Mouse (Mus musculus): ENCODE data around the gene Chst11. TPM values are rescaled to one million over a fixed set of nuclear protein-coding genes. Genes with fewer than 3 reads are reported as not detected.
"Not testable (repeated sequence)": the region's sequence is repeated elsewhere in the genome, so short reads cannot be mapped to it uniquely, and the experiment has no call there.

Chst11 gene
- total and polyA plus RNA-seq, 2 experiments, result 0.09 to 0.16 TPM

GRCm38 (mm10) chr10:83119016-83119415 lies 133.7 kb downstream of the Chst11 start:
- WGBS, result 73% methylated on average over 10 of the region's 10 CpGs
- H3K27me3 ChIP-seq (ENCODE audit: control insufficient read depth, insufficient read depth, low read length), result no peaks in the 10 kb centered on the region
- no peaks in the 10 kb centered on the region for H3K4me1 ChIP-seq (ENCODE audit: control insufficient read depth, insufficient read depth, low read length)
- no peaks in the 10 kb centered on the region for H3K79me2 ChIP-seq (ENCODE audit: control insufficient read depth, insufficient read depth, low read length)
- H3K27ac ChIP-seq (replicated peaks; ENCODE audit: insufficient read depth, low read depth, low read length), result no peak overlapping the region
- TF ChIP-seq CTCF (IDR thresholded peaks at IDR 0.05; ENCODE audit: low read depth, low read length), result no peak
- no peak for TF ChIP-seq POLR2A (IDR thresholded peaks at IDR 0.05; ENCODE audit: extremely low read depth, insufficient read depth, low read length)
- DNase-seq (ENCODE audit: extremely low read depth, low read depth, low spot score), result no peak
- no peak overlapping the region for H3K4me3 ChIP-seq (ENCODE audit: insufficient read depth, low read depth, low read length)
- H3K36me3 ChIP-seq (ENCODE audit: control insufficient read depth, insufficient read depth, low read length), result no peaks in the 10 kb centered on the region
- H3K9ac ChIP-seq (ENCODE audit: low read depth, low read length), result no peak overlapping the region

DNA sequence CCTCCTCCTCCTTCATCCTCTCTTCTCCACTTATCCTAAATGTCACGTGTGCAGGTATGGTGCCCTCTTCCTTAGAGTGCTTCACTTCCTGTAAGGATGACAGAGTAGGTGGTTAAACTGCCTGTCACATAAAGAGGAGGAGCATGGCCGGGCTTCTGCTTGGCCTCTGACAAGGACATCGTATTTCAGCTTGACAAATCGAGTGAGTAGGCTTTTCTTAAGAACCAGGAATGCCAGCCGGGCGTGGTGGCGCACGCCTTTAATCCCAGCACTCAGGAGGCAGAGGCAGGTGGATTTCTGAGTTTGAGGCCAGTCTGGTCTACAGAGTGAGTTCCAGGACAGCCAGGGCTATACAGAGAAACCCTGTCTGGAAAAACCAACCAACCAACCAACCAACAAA lies 134.2 kb downstream of the Chst11 start:
- 87% methylated on average over 8 of the region's 8 CpGs for WGBS
- not testable (repeated sequence) for H3K4me1 ChIP-seq (ENCODE audit: control insufficient read depth, insufficient read depth, low read length); H3K27ac ChIP-seq (replicated peaks; ENCODE audit: insufficient read depth, low read depth, low read length); H3K79me2 ChIP-seq (ENCODE audit: control insufficient read depth, insufficient read depth, low read length); H3K9ac ChIP-seq (ENCODE audit: low read depth, low read length); H3K36me3 ChIP-seq (ENCODE audit: control insufficient read depth, insufficient read depth, low read length); DNase-seq (ENCODE audit: extremely low read depth, low read depth, low spot score); H3K4me3 ChIP-seq (ENCODE audit: insufficient read depth, low read depth, low read length); H3K27me3 ChIP-seq (ENCODE audit: control insufficient read depth, insufficient read depth, low read length)

- no peak overlapping the region for H3K27ac ChIP-seq (replicated peaks; ENCODE audit: insufficient read depth, low read depth, low read length)
- DNase-seq (ENCODE audit: extremely low read depth, low read depth, low spot score), result no peak
- no peaks in the 10 kb centered on the region for H3K79me2 ChIP-seq (ENCODE audit: control insufficient read depth, insufficient read depth, low read length)
- no peak overlapping the region for H3K9ac ChIP-seq (ENCODE audit: low read depth, low read length)
- no peak overlapping the region for H3K4me3 ChIP-seq (ENCODE audit: insufficient read depth, low read depth, low read length)
- H3K4me1 ChIP-seq (ENCODE audit: control insufficient read depth, insufficient read depth, low read length), result no peaks in the 10 kb centered on the region
- TF ChIP-seq CTCF (IDR thresholded peaks at IDR 0.05; ENCODE audit: low read depth, low read length), result no peak
- TF ChIP-seq POLR2A (IDR thresholded peaks at IDR 0.05; ENCODE audit: extremely low read depth, insufficient read depth, low read length), result no peak
- H3K27me3 ChIP-seq (ENCODE audit: control insufficient read depth, insufficient read depth, low read length), result no peaks in the 10 kb centered on the region
- WGBS, result 49% methylated on average over 9 of the region's 9 CpGs
- no peaks in the 10 kb centered on the region for H3K36me3 ChIP-seq (ENCODE audit: control insufficient read depth, insufficient read depth, low read length)
Observed at GRCm38 (mm10) chr10:83119909-83120308, 134.6 kb downstream of the Chst11 start.

- TF ChIP-seq POLR2A (IDR thresholded peaks at IDR 0.05; ENCODE audit: extremely low read depth, insufficient read depth, low read length) (no peak), CTCF (IDR thresholded peaks at IDR 0.05; ENCODE audit: low read depth, low read length) (no peak)
- H3K36me3 ChIP-seq (ENCODE audit: control insufficient read depth, insufficient read depth, low read length), result no peaks in the 10 kb centered on the region
- no peaks in the 10 kb centered on the region for H3K79me2 ChIP-seq (ENCODE audit: control insufficient read depth, insufficient read depth, low read length)
- WGBS, result 51% methylated on average over 4 of the region's 4 CpGs
- no peak overlapping the region for H3K9ac ChIP-seq (ENCODE audit: low read depth, low read length)
- H3K4me1 ChIP-seq (ENCODE audit: control insufficient read depth, insufficient read depth, low read length), result no peaks in the 10 kb centered on the region
- no peaks in the 10 kb centered on the region for H3K27me3 ChIP-seq (ENCODE audit: control insufficient read depth, insufficient read depth, low read length)
- no peak overlapping the region for H3K4me3 ChIP-seq (ENCODE audit: insufficient read depth, low read depth, low read length)
- no peak for DNase-seq (ENCODE audit: extremely low read depth, low read depth, low spot score)
- H3K27ac ChIP-seq (replicated peaks; ENCODE audit: insufficient read depth, low read depth, low read length), result no peak overlapping the region
Observed at GRCm38 (mm10) chr10:83120938-83121337, 135.6 kb downstream of the Chst11 start.

DNA sequence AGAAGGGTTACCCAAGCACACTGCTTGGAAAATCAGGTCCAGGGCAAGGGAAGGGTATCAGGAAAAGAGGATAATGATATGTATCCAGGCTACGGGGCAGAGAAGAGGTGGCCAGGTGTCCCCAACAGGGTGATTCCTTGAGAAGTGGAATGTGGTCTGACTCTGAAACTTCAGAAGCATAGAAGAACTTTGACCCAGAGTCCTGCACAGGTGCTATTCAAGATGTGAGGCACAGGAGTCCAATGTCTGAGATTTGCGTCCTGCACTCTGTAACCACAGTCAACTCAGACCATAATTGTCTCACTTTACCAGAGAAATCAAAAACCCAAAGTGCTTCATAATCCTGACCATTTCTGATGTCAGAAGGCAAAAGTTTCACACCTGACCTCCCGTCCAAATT lies 139.3 kb downstream of the Chst11 start:
- DNase-seq (ENCODE audit: extremely low read depth, low read depth, low spot score), result no peak
- no peaks in the 10 kb centered on the region for H3K27me3 ChIP-seq (ENCODE audit: control insufficient read depth, insufficient read depth, low read length)
- H3K36me3 ChIP-seq (ENCODE audit: control insufficient read depth, insufficient read depth, low read length), result no peaks in the 10 kb centered on the region
- no peak overlapping the region for H3K4me3 ChIP-seq (ENCODE audit: insufficient read depth, low read depth, low read length)
- H3K27ac ChIP-seq (replicated peaks; ENCODE audit: insufficient read depth, low read depth, low read length), result no peak overlapping the region
- H3K9ac ChIP-seq (ENCODE audit: low read depth, low read length), result no peak overlapping the region
- WGBS, result 91% methylated on average over 3 of the region's 3 CpGs
- no peaks in the 10 kb centered on the region for H3K79me2 ChIP-seq (ENCODE audit: control insufficient read depth, insufficient read depth, low read length)
- H3K4me1 ChIP-seq (ENCODE audit: control insufficient read depth, insufficient read depth, low read length), result no peaks in the 10 kb centered on the region
- TF ChIP-seq POLR2A (IDR thresholded peaks at IDR 0.05; ENCODE audit: extremely low read depth, insufficient read depth, low read length) (no peak), CTCF (IDR thresholded peaks at IDR 0.05; ENCODE audit: low read depth, low read length) (no peak)

- H3K79me2 ChIP-seq (ENCODE audit: control insufficient read depth, insufficient read depth, low read length), result no peaks in the 10 kb centered on the region
- no peaks in the 10 kb centered on the region for H3K27me3 ChIP-seq (ENCODE audit: control insufficient read depth, insufficient read depth, low read length)
- no peaks in the 10 kb centered on the region for H3K4me1 ChIP-seq (ENCODE audit: control insufficient read depth, insufficient read depth, low read length)
- no peak for TF ChIP-seq CTCF (IDR thresholded peaks at IDR 0.05; ENCODE audit: low read depth, low read length)
- no peak for TF ChIP-seq POLR2A (IDR thresholded peaks at IDR 0.05; ENCODE audit: extremely low read depth, insufficient read depth, low read length)
- 56% methylated on average over 9 of the region's 9 CpGs for WGBS
- H3K27ac ChIP-seq (replicated peaks; ENCODE audit: insufficient read depth, low read depth, low read length), result no peak overlapping the region
- DNase-seq (ENCODE audit: extremely low read depth, low read depth, low spot score), result no peak
- no peak overlapping the region for H3K4me3 ChIP-seq (ENCODE audit: insufficient read depth, low read depth, low read length)
- no peaks in the 10 kb centered on the region for H3K36me3 ChIP-seq (ENCODE audit: control insufficient read depth, insufficient read depth, low read length)
- no peak overlapping the region for H3K9ac ChIP-seq (ENCODE audit: low read depth, low read length)
Observed at GRCm38 (mm10) chr10:83126447-83126846, 141.1 kb downstream of the Chst11 start.

Measured in liver, adult 2 months (tissue).